Mouse (Mus musculus) brain, adult 2 months (tissue): Measurements from ENCODE around the gene Hs1bp3.

Source experiments
- DNase-seq: peaks from one replicate; pipeline ENCODE4 v3.0.0; 2011; ENCODE audit warnings: low read depth, low spot score

Hs1bp3 gene

DNA sequence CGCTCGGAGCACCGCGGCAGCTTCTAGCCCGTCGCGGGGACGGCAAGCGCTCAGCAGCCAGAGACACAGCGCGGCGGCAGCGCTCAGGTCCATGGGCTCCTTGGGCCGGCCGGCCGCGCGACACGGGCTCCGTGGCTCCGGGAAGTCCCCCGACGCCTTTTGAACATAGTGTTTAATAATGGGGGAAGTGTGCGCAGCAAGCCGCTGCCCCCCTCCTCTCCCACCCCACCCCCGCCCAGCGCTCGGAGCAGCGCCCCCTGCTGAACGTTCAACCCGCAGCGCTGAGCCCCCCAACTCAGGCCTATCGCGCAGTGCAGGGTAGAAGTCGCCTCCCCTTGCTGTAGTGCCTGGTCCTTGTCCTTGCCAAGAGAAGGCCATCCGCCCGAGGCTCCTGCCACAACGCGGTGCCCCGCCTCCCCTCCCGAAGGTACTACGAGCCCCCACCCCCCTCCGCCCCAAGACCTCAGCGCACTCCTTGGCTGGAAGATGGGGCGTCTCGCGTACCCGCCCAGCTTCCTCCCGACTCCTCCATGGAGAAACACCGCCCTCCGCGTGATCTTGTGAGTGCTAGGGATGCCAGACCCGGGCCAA lies 11.3 kb upstream of the Hs1bp3 start, which contains the start of gene Gdf7:
Gene Gdf7, minus strand, starts transcription at position 114 of the 591 bp plus-strand sequence.
- DNase-seq: no peak

DNA sequence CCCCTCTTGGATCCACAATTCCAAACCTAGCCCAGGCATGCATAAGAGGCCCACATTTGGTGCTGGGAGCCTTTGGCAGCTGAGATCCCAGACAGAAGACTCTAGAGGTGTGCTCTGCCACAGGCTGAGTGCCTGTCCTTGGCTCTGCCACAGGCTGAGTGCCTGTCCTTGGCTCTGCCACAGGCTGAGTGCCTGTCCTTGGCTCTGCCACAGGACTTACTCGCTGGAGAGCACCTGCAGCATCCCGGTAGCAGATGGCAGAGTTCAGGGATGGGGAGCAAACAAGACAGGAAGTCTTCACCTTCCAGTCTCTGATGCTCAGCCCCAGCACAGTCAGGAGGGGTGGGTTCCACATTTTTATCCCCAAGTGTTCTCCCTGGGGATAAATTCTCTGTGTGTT lies 8.0 kb upstream of the Hs1bp3 start:
- peak; percentile 63 for DNase-seq

DNA sequence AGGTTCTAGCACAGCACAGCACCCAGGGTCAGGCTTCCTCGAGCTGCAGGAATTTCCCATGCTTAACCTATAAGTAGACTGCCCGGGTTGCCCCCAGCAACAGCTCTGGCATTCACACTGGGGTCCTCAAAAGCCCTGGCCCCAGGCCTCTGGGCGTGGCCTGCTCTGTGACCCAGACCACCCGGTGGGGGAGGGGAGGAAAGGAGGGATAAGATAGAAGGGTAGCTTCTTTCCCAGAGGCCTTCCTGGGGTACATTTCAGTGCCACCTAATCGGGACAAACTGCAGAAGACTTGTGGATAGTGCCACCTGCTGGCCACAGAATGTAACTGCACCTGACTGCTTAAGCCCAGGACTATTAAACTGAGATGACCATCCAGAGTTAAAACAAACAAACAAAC lies 6.8 kb upstream of the Hs1bp3 start:
- peak; percentile 87 for DNase-seq

DNA sequence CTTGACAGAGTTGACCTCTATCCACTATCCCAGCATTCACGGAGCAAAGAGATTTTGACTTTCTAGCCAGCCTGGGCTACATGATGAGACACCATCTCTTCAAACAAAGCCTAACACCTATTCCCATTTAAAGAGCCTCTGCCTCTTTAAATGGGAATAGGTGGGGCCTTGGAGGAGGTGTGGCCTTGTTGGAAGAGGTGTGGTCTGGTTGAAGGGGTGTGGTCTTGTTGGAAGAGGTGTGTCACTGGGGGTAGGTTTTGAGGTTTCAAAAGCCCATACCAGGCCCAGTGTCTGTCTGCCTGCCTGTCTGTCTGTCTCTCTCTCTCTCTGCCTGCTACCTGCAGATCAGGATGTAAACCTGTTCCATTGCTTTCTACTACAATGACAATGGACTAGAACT lies 6.3 kb upstream of the Hs1bp3 start:
- no peak for DNase-seq

DNA sequence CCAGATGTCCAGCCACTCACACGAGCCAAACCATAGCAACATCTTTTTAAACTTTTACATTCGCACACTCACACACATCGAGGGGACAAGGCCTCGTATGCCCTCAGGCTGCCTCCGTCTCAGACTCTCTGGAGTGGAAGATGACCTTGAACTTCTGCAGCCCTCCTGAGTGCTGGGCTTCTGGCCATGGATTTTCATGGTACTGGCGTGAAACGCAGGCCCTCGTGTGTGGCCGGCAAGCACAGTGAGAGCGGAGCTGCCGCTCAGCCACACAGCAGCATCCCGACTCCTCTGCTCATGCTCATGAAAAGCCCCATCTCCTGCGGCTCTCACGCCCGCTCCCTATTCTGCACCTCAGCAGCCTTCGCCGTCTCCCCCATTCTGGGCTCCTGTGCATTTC lies 2.2 kb upstream of the Hs1bp3 start:
- no peak for DNase-seq

DNA sequence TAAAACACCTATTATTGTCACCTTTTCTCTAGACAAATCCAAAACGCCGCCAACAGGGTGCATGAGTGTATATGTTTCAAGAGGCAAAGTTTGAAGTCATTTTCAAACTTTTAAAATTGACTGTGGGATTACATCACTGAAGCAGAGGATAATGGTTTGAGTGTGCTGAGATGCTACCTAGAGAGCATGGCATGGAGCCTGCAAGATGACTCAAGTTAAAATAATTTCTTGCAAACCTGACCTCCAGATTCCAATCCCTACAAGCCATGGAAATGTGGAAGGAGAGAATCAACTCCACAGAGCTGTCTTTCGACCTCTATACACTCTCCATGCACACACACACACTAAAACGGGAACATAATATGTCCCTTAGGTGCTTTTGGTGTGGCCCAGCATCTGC lies 966 bp upstream of the Hs1bp3 start:
- no peak for DNase-seq

DNA sequence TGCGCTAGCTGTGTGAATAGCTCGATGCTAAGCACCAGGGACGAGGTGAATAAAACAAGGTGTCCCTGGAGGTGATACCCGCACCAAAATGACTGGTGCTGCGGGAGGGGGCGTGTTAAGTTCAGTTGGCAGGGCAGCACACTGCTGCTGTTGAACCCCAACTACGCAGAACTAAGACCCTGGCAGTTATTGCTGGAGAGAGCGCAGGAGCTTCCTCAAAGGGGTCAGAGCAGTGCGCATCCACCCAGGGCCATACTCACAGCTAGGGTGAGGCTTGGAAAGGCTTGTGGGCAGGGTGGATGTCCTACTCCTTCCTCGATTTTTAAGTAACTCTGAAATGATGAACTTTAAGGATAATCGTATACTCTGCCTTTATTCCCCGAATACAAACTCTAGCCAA lies 541 bp downstream of the Hs1bp3 start:
- DNase-seq: no peak

DNA sequence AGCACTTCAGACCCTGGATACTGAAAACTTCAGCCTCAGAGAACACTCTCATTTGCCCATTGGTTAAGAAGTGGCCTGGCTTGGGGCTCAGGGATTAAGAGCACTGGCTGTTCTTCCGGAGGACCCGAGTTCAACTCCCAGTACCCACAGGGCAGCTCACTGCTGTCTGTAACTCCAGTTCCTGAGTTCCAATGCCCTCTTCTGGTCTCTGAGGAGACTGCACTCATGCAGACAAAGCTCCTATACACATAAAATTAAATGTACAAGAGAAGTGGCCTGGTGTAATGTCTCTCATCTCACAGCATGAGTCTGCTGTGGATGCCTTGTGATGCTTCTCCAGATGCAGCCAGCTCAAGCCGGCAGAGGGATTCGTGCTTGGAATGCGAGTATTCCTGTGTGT lies 3.3 kb downstream of the Hs1bp3 start:
- DNase-seq: peak; percentile 29

DNA sequence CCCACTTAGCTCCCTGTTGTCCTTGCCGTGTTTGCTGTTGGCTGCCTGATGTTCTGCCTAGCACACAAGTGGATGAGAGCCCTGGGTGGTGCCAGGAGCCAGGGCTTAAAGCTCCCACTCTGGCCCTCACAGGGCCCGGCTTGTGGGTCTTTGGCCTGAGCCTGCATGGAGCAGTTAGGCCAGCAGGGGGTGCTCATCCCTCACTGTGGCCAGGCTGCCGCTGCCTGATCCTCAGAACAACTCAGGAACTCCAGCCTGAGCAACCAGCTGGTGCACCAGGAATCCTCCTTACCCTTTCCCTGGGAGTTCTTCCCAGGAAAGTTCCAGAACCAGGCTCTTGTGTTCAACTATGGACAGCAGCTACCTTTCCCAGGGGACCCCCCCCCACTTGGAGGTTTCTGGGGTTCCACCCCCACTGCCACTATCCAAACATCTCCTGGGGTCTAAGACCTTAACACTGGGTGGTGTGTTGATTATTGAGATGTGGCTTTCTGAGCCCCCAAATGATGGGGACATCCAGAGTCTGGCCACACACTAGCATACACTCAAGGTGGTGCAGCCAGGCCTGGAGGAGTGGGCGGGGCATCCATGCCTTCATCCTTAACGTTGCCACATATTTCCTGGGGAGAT lies 7.0 kb downstream of the Hs1bp3 start:
- peak; percentile 89 for DNase-seq

DNA sequence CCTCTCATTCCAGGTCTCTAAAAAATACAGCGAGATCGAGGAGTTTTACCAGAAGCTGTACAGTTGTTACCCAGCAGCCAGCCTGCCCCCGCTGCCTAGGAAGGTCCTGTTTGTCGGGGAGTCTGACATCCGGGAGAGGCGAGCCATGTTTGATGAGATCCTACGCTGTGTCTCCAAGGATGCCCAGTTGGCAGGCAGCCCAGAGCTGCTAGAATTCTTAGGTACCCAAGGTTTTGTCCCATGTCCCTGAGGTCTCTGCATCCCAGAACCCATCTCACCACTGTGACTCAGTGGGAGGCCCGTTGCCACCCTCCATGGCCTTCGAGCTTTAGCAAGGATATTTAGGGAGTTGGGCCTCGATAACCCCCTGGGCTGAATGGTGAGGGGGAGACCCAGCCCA lies 8.3 kb downstream of the Hs1bp3 start:
- peak; percentile 36 for DNase-seq

DNA sequence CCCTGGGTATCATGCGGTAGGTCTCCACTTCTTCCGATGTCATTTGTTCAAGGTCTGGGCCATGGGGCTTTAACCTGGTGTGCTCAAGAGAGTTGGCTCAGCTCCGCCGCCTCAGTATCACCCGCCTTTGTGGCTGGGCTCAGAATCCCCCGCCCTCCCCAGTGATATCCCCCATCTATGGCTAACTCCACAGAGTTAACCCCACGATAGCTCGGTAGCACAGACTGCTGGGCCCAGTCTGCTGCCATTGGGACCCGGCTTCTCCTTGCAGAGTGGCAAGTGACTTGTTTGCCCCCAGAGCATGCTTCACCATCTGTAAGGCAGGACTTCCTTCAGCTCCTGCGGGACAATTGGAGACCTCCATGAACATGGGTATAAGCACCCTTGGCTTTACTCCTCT lies 10.9 kb downstream of the Hs1bp3 start:
- DNase-seq: no peak

DNA sequence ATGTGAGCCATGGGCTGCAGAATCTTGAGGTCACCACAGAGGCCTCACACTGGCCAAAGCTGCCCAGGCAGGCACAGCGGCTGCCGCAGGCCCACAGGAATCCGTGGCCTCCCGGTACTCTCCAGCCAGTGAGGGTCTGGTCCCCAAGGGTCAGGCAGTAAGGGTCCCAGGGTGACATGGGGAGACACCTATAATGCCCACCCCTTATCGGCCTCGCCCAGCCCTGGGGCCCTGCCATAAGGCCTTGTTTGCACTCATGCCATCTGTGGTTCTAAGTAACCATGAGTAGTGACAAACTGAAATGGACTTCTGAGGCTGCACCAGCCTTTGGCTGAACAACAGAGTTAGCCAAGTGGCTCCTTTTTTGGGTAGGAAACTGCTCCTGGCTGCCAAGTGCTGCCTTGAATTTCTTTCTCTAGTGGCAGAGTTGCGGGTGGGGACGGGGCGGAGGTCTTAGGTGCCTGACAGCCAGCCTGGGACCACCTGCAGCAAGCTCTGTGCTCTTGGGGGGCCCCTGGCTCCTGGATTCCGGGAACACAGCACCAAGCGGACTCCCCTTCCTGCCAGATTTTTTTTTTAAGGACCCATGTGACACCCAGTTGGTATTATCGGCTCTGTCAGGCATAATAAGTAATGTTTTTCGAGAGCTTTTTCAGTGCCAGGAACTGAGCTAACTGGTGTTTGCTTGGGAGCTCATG lies 12.2 kb downstream of the Hs1bp3 start:
- DNase-seq: no peak

DNA sequence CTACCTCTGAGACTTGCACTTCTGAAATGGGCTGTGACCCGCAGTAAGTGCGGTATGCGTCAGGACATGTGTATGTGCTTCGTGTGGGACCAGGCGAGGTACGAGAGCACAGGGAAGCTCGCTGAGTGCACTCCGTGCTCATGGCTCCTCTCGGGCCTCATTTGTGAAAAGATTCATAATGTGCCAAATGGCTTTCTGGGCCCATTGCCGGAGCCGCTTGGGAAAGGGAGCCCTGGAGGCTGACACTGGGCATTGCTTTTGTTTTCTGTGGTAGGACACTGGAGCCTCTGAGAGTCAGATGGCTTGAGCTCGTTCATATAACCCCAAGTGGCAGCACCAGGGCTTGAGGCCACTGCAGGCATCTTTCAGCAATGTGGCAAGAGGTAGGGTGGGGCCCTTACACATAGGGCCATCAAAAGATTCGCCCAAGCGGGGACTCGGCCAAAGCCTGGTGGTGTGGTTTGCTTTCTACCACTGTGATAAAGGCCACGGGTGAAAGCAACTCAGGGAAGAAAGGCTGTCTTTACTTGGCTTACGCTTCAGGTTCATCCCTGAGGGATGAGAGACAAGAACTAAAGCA lies 12.8 kb downstream of the Hs1bp3 start:
- DNase-seq: peak; percentile 92

DNA sequence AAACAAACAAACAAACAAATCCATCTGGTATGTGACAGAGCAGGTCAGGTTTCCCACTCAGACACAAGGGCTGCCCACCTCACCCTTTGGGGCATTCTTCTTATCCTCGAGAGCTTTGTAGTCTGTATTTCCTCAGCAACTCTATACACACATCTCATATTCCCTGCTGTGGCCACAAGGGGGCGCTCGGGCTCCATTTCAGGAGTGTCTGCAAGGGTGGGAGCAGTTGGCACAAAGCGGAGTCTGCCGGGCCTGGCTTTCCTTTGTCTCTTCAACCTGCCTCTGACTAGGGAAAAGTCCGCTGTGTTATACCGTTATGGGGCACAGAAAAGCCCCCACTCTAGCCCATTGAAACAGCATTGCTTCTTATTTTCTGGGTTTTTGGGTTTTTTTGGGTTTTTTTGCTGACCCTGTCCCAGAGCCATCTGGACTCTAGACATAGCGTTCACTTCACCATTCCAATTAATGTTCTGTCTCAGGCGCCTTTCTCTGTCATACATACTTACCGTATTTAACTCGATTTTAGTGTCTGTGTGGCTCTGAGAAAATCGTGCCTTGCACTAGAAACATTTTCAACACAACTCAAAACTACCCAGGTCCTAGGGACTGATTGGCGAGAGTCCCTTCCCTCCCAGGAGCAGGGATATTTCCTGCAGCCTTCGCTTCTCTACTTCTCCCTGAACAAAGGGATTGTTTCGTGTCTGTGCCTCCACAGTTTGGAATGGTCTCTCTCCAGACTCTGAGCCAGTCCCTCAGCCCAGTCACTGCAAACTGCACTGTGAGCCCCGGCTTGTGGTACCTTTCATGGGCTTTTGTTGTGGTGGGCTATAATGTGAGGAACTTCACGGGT lies 13.8 kb downstream of the Hs1bp3 start:
- peak; percentile 95 for DNase-seq

DNA sequence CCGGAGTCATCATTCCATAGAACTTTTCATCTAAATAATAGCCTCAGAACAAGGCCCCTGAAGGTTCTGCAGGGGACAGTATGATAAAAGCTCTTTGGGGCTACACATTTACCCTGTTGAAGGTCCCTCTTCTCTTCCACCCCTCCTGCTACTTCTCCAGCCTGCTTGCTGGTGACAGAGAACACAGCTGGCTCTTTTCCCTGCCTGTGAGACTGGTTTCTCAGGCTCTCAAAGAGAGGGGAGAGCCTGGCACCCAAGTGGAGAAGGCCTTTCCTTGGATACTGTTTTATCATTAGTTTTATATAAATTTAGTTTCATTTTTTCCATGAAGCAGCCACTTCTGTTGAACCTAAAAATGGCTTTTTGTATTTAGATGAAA lies 14.4 kb downstream of the Hs1bp3 start:
- peak; percentile 66 for DNase-seq

DNA sequence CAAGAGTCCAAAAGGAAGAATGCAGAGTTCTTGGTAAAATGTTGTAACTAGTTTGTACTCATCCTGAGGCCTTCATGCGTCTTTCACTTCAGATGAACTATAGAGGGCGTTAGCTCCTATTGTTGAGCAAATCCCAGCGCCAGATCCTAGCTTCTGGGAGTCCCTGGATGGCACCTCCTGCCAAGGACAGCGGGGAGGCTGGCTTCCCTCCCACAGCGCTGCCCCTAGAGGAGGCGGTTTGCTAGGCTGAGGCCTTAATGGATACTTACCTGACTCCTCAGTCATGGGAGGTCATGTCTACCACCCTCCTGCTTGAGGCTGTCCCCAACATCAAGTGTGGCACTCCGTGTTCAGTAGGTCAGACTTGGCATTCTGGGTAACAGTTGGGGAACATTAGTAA lies 16.0 kb downstream of the Hs1bp3 start:
- DNase-seq: no peak

DNA sequence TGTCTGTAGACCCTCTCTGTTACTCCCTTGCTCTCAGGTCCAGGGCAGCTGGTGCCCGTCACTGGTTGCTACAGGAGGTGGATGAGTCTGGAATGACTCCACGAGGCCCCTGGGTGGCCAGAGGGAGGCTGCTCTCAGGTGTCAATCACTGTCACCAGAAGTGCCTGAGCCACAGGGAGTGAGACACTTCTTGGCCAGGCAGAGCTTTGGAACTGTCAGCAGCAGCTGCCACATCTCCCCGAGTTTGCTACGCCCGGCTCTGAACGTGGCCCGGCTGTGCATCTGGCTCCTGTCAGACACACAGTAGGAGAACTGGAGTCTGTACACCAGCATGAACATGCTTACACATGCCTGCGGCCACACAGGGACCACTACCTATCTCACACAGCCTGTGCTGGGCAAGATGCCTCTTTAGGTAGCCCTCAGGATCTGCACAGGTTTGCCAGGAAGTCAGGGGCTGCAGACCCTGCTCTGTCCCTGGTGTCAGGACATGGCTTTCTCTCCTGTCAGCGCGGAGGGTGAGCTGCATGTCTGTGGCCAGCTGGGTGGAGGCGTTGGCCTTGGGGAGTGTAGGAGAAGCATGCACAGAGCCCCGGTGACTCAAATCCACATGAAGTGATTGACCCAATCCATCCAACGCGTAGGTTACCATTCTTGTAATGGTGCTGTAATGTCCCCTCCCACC lies 18.4 kb downstream of the Hs1bp3 start:
- peak; percentile 63 for DNase-seq

DNA sequence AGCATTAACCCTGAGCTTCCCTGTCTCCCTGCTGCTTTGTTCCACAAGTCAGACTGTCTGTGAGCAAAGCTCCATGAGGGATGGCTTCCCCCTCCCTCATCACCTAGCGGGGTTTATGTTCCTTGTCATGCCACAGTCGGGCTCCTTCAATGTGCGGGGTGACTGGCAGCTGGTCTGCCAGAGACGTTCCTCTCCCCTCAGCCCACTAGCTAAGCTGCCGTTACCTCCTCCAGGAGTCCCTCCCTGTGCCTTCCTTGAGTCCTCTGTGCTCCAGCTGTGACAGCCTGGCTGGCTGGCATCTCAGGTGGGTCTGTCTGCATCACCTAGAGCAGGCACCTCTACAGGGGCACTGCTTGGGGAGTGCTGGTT lies 18.9 kb downstream of the Hs1bp3 start:
- DNase-seq: no peak

DNA sequence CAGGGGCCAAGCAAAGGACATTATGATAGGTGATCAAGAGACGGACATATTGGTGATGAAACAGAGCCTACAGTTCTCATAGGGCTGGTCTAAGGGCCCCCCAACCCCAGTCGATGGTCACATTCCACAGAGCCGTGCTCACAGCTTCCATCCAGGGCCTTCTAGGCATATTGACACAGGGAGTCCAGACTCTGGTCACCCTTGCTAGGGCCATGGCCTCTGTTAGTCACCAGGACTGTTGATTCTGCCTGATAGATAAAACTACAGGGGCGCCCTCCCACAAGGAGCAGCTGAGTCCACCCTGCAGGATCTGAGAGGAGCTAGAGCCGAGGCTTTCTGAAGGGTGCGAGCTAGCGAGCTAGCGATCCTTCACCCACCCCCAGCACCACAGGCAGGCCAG lies 20.4 kb downstream of the Hs1bp3 start:
- no peak for DNase-seq

DNA sequence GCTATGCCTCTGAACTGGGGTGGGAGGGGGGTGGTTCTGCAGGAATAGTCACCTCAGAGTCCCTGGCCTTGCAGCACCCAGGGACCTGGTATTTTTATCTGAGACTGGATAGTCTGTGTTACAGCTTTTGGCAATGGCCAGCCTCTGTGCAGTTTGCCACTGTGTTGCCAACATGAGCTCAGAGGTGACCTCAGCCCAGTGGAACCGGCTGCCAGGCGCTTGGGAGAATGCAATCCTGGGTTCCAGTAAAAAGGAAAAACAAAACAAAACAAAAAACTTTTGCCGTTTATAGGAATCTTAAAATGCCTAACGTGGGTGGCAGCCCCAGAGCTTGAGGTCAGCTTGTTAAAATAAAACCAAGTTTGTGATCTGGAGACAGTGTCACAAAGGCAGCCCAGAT lies 21.0 kb downstream of the Hs1bp3 start:
- peak; percentile 83 for DNase-seq

DNA sequence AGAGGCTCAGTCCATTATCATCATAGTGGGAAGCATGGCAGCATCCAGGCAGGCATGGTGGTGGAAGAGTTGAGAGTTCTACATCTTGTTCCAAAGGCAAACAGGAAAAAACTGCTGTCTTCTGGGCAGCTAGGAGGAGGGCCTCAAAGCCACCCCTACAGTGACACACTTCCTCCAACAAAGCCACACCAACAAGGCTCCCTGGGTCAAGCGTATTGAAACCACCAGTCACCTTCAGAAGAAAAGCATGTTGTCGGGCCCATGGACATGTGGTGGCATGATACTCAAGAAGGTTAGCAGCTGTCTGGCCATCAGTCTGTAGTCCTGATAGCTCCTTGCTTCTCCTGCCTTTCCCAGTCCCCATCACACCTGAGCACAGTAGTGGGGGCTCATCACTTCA lies 22.3 kb downstream of the Hs1bp3 start:
- no peak for DNase-seq
